Mouse (Mus musculus): ENCODE data around the gene Lypd5.

Lypd5 gene

DNA sequence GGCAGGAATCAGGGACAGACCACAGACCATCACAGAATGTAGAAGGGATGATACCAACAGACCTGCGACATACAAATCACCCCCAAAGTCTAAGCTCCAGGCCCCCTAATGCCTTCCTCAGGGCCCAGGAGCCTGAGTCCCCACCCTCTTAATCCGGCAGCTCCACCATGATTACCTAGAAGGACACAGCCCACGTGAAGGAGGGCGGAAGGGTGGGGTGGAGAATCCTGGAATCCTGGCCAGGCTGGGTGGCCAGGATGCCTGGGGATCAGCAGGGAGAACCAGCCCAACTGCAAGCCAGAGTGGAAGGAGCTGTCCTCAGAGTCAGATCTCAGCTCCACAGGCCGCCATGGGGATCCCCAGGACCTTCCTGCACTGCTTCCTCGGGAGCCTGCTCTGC, at the start of gene Lypd5:
TSS of gene Lypd5 (plus strand) at position 301 of the 400 bp plus-strand sequence.
- no peak for DNase-seq (ENCODE audit: extremely low read depth, low read depth)

DNA sequence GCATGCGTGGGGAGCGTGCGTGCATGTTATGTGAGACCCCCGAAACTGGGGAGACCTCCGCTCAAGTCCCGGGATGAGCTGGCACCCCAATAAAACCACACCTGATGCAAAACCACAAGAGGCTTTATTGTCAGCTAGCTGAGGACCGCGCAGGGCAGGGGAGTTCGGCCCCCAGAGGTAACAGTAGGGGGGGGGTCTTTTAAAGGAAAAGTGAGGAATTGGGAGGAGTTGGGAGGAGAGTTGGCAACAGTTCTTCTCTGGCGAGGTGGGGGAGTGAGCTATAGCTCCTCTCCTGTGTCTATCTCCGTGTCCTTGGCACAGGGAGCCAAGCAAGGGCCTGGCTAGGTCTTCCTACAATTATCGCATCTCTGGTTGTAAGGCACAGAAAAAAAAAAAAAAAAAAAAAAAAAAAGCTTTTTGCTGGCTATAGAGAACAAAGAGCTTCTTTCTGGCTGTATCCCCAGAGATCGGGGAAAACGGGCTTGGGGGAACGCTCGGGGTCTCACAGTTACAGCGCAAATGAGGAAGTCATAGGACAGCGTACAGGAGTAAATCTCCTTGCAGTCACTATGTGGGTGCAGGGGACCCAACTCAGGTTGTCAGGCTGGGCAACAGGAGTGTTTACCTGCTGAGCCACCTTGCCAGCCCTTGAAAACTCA, 49.0 kb upstream of the Lypd5 start:
- no peak for DNase-seq (ENCODE audit: extremely low read depth, low read depth)

DNA sequence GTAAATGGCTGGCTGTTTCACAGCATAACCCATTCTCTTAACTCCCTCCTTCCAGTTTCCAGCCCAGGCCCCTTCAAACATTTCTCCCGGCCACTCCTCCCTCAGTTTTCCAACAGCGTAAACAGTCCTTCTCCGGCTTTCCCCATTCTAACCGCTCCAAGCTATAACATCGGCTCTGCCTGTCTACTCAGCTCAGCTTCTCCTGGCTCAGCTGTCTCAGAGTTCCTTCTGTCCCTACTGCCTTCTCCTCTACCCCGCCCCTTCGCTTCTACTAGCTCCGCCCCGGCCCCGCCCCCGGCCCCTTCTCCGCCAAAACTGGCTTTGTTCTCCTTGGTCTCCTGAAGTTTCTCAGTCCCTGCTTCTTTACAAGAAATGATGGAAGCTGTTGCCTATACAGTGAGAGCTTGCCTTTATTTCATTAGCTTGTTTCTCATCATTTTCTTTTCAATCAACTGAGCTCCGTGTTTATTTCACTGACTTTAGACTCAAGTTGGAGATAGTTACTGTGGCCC, 48.2 kb upstream of the Lypd5 start, which contains the start of gene Zfp61:
TSS of gene Zfp61 (minus strand) at position 462 of the 512 bp plus-strand sequence.
- DNase-seq (ENCODE audit: extremely low read depth, low read depth), result no peak

GRCm38 (mm10) chr7:24315726-24316566, 33.0 kb upstream of the Lypd5 start:
- no peak for DNase-seq (ENCODE audit: extremely low read depth, low read depth)

DNA sequence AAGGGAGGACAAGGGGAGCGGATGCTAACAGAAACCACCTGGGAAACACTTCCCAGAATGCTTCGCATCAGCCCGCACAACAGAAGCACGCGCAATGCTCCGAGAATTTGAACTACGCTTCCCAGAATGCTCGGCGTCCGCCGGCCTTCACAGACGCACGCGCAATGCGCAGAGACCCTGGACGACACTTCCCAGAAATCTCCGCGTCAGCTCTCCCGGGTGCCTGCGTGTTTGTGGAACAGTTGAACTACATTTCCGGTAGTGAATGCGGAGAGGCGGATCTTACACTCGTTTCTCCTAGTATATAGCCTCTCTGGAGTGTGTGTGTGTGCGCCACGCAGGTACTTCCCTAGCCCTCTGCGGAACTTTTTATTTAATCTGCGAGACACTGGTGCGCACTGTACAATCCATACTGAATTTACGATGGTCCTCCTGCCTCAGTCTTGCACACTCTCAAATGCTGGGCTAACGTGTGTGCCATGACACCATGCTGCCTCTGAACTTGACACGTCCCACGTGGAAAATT, 32.4 kb upstream of the Lypd5 start, which contains the start of gene Zfp94:
TSS of gene Zfp94 (minus strand) at position 100 of the 526 bp plus-strand sequence.
- peak; percentile 94 for DNase-seq (ENCODE audit: extremely low read depth, low read depth)

DNA sequence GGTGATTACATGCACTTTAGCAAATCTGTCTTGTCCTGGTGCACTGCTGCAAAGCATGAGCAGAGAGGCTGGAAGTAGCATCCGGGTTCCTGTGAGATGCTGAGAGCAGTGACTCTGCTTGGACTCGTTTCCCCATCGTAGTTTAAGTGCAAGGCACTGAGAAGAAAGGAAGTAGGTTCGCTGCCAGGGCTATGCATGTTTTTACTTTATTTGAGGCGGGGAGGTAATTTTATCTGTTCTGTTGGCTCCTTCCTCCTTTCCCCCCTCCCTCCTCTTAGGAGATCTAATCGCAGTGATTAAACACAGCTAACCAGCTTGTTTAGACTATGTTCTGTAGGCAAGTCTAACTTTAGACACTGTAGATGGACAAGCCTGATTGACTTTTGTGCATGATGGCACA, 30.1 kb upstream of the Lypd5 start:
- no peak for DNase-seq (ENCODE audit: extremely low read depth, low read depth)

DNA sequence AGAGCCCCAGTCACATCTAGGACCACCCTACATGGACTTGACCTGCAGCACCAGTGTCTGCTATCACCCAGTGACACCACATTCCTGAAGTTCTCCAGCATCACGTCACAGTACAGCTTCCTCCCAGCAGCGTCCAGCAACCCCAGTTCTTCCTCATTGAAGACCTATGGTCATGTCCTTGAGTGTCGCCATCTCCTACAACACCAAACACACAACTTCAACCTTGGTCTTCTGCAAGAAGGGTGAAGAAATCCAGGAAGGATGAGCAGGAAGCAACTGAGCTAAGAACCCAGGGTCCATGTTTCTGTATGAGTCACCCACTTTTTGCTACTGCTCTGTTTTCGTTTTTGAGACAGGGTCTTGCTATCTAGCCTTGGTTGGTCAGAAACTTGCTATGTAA, 26.4 kb upstream of the Lypd5 start:
- DNase-seq (ENCODE audit: extremely low read depth, low read depth), result no peak

- DNase-seq (ENCODE audit: extremely low read depth, low read depth), result no peak
Measured at GRCm38 (mm10) chr7:24325197-24325596, 23.8 kb upstream of the Lypd5 start.

DNA sequence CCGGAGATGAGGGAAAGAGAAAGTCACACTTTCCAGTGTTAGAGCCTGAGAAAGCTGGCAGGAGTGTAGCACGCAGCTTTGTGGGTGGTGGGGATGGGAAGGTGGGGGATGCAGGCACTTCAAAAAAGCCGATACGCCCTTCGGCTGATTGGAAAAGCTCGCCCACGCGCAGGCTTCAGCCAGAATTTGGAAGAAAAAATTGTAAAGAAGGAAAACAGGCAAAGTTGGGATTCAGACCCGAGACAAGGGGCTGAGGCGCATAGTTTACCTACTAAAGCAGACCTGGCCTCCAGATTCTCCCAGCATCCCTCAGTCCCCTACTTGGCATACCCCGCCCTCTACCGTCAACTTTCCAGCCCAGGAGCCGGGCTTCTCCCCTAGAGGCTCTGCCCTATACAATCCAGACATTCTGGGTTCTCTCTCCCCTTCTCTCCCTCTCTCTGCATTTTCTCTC, 23.3 kb upstream of the Lypd5 start:
- DNase-seq (ENCODE audit: extremely low read depth, low read depth), result no peak

DNA sequence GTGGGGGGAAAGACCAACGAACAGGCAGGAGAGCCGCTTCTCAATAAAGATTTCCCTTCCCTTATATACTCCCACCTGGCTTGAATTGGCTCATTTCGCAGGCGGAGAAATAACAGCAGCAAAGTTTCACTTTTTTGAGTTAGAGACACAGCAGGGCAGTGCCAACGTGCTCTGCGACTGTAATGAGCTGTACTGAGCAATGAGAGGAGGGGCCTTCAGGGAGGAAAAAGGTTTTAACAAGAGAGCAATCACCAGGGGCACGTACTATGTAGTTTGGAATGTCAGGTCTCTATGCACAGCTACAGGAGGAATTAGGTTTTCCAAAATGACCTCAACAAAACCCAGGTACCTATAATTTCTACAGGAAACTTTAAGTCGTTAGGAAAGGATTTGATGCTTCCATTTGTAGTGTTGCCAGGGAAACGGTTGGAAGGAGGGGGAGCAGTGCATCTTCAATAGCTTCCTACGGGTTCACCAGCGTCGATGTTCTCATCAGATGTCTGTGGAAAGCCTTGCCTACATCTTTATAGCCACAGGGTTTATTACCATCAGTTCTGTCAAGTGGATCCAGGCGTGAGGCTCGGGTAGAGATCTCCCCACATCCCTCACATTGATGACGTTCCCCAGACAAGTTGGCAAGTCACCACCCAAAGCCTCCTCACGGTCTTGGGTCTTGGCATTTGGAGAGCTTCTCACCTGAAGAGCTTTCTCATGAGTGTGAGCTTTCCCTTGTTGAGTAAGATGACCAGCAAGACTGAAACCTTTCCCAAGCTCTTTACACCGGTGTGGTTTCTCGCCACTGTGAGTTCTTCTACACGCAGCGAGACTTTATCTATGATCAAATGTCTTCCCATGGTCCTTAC, 22.5 kb upstream of the Lypd5 start:
- no peak for DNase-seq (ENCODE audit: extremely low read depth, low read depth)

DNA sequence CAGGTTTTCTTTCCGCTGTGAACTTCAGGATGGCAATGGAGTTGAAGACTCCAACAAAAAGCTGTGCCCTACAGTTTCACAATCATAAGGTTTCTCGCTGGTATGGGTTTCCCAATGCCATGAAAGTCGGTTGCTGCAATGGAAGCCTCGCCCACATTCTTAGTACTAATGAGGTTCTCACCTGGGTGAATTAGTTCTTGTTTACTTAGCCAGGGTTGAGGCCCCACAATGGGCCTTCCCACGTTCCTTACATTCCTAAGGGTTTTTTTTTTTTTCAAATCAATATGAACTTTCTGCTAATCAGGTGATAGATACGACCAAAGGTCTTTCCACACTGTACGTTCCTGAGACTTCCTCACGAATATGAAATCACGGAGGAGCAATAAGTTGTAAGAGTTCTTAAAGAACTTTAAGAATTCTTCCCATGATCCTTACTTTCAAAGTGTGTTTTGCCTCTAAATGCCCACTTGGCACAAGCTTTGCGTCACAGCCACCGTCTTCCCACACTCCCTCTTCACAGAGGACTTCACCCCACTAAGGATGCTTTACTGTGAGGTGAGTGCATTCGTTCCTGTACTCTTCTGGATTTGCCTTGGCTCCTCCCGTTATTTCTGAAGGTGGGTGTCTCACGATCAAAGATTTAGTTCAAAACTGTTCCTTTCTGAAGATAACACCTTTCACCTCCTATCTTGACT, 21.6 kb upstream of the Lypd5 start:
- DNase-seq (ENCODE audit: extremely low read depth, low read depth), result no peak

DNA sequence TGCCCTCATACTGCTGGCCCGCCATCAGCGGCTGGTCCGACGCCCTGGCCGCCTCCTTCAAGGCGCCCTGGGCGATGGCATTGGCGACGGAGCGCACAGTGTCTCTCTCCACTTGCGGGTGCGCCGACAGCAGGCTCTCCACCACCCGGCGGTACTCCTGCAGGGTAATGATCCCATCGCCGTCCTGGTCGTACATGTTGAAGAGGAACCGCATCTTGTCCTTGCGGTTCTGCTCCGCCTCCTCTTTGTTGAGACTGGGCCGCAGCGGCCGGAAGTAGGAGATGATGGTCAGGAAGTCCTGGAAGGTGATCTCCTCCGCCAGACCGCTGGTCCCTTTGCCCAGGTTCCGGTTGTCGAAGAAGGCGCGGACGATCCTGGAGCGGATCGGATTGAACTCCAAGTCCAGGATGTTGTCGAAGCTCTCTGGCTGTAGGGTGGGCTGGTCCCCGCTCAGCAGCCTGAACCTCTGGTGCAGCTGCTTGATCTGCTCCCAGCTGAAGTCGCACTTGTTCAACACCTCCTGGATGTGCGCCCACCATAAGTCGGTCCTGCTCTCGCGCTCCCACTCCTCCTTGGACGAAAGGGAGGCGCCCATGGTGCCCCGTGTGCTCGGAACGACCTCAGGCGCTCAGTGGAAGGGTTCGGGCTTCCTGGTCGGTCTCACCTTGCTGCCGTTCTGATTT, 15.6 kb upstream of the Lypd5 start, which contains the start of gene Tescl:
TSS of gene Tescl (minus strand) at position 633 of the 683 bp plus-strand sequence.
- no peak for DNase-seq (ENCODE audit: extremely low read depth, low read depth)

DNA sequence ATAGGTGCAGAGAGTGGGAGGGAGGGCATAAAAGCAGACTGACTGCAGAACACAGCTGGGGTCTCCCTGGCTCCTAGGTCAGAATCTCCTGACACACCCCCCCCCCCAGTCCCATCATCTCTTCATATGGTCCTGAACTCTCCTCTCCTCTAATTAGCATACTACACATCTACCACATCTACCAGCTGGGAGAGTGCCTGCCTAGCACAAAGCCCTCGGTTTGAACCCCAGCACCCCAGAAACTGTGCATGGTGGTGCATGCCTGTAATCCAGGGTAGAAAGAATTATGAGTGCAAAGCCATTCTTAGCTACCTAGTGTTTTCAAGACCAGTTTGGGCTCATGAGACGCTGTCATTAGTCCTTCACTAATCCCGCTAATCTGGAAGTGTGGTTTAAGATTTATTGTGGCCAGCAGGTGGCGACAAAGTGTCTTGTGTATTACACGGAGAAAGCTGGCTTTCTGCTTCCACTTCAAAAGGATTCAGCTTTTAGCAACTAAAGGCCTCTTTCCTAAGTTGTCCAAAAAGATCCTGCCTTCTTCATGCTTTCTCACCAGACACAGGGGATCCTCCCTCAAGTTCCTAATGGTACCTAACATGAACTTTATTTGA, 13.2 kb upstream of the Lypd5 start:
- peak; percentile 64 for DNase-seq (ENCODE audit: extremely low read depth, low read depth)

- DNase-seq (ENCODE audit: extremely low read depth, low read depth), result no peak
Measured at GRCm38 (mm10) chr7:24338241-24338640, 10.8 kb upstream of the Lypd5 start.

DNA sequence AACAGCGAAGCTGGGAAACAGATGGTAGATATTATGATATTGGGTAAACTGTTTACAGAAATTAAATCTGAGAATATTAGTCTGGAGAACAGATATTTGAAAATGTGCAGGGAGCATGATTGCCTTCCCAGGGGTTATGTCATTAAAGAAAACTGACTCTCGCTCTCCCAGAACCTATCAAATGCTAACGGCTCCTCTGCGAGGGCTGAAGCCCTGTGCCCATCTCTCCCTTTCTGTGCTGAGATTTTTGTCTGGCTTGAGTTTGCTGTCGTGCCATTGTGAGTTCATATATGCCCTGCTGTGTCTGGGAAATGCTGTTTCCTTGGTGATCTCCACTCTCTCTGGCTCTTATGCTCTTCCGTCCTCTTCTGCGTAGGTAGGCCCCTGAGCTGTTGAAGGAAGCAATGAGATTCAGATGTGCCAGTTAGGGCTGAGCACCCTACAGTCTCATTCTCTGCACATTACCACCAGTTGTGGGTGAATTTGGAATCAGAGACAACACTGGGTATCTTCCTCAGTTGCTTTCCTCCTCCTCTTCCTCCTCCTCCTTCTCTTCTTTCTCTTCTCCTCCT, 5.2 kb upstream of the Lypd5 start:
- DNase-seq (ENCODE audit: extremely low read depth, low read depth), result no peak

DNA sequence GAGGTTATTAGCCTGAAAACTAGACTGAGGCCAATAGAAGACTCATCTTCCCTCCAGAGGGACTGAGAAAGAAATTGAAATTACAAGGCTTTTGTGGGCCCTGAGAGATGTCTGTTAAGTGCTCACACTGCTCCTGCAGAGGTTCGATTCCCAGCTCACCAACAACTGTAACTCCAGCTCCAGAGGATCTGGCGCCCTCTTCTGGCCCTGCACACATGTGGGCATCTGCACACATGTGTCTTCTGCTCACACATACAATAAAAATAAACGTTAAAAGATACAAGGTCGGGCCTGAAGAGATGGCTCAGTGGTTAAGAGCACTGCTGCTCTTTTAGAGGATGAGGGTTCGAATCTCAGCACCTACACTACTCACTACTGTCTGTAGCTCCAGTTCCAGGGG, 2.6 kb upstream of the Lypd5 start:
- no peak for DNase-seq (ENCODE audit: extremely low read depth, low read depth)

GRCm38 (mm10) chr7:24355646-24356045, 6.7 kb downstream of the Lypd5 start:
- DNase-seq (ENCODE audit: extremely low read depth, low read depth), result no peak

- DNase-seq (ENCODE audit: extremely low read depth, low read depth), result no peak
Measured at GRCm38 (mm10) chr7:24356081-24356480, 7.1 kb downstream of the Lypd5 start.

DNA sequence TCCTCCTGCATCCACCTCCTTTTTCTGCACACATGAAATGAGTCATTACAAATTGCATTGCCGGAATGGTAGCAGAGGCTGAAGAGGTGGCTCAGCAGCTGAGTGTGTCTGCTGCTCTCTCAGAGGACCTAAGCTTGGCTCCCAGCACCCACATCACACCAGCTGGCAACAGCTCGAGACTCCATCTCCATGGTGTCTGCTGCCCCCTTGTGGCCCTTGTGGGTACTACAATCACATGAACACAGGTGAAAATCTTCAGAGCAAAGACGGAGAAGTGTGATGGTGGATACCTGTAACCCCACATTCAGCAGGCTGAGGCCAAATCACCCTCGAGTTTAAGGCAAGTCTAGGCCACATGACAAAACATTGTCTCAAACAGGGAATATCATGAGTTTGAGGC, 8.9 kb downstream of the Lypd5 start:
- no peak for DNase-seq (ENCODE audit: extremely low read depth, low read depth)
